Mouse (Mus musculus) ovary, postnatal 14 days (tissue): ENCODE measurements around the gene Ms4a6d.
"Not testable (repeated sequence)": the region's sequence is repeated elsewhere in the genome, so short reads cannot be mapped to it uniquely, and the experiment has no call there.

Experiments used
- DNase-seq: peaks from one replicate; pipeline ENCODE4 v3.0.0; 2022; ENCODE audit warnings: low spot score

Ms4a6d gene

DNA sequence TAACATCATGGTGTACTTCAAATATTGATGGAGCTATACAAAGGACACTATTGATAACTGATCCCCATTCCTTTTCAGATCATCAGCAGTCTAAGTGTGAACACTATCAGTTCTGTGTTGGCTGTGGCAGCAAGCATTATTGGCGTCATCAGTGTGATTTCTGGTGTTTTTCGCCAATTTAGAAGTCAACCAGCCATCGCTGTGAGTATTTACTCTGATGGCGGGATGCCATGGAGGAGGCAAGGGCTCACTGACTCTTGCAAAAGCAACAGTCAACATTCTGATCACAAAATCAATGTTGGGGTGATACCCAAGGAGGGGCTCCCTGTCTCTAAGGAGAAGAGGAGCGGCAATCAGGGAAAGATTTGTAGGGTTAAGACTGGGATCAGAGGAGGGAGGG is 49.9 kb downstream of the Ms4a6d start:
- no peak for DNase-seq

DNA sequence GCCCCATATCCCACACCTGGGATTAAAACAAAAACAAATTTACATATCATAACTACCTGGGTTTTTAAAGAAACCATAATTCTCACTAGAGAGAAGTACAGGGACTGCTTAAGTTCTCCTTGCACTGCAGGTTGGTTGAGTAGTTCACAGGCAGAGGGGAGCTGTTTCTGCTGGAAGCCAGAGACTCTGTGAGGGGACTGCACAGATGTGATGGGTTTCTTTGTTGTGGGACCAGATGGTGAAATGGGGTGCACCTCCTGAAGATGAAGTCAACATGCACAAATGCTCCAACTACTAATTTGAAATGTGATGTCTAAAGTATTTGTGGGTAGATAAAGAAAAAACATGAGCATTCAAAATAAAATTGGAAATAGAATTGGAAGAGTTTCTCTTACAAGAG is 56.7 kb downstream of the Ms4a6d start:
- DNase-seq = no peak

DNA sequence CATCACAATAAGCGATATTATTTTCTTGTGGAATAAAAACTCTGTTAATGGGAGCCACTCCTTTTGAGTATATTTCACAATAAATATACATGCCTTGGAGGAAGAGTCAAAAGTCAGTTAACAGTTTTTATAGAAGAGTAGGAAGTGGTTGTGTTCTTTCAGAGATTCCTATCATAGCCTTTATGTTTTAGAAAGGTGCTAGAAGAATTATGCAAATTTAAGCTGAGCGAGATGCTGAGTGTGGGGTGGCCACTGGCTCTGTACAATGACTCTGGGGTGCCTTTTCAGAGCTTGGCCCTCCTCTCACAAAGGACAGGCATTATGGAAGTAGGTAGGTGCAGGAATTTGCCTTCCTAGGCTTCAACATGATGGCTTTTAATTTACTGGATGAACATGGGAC is 60.3 kb downstream of the Ms4a6d start:
- DNase-seq = not testable (repeated sequence)

DNA sequence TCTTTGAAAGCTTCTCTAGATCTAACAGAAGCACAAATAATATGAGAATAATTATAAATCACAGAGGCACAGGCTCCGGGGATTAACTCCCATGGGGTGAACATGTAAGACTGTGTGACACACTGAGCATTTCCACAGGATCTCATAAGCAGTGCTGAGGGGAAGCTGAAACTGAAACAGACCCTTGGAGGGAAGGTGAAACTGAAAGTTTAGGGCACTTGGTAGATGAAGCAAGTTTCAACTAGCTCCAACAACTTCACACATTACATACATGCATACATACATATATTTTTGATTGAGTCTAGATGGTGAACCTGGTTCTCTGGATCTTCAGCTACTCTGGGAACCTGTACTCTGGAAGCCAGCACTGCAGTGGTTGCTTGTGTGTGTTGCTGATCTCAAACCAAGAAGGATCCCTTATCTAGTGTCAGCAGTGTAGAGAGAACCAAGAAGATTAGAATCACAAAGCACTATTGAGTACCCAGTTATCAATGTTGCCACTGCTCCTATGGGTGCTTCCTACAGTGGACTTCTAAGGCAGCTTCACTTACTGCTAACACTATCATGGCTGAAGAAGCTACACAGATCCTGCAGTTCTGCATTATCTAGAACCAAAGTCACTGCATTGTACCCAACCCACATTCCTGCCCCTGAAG is 64.4 kb downstream of the Ms4a6d start:
- not testable (repeated sequence) for DNase-seq

DNA sequence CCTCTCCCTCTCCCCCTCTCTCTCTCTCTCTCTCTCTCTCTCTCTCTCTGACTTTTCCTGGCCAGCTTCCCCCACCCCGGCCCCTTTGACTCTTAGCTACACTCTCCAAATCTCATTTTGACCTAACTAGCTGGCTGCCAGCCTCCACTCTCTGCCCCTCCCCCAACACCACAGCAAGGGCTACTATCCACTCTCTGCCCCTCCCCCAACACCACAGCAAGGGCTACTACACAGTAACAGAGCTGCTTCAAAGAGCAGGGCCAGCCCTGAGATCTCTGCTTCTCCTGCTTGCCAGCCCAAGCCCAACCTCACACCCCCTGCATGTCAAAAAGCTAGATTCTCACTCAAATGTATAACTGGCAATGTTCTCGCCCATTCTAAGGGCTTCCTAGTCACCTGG is 67.3 kb downstream of the Ms4a6d start:
- DNase-seq = no peak
